Mouse (Mus musculus) limb, embryonic 15.5 days (tissue): ENCODE measurements around the gene Sap30l. TPM values are rescaled to one million over a fixed set of nuclear protein-coding genes. Genes with fewer than 3 reads are reported as not detected.

Experiments
- ATAC-seq: fragments of 200-750 bp; cut with Nextera tagmentation; 2 replicates; pipeline ENCODE4 v1.8.0; 2017; ENCODE audit warnings: low read depth, moderate TSS enrichment; ENCODE audit not compliant: insufficient number of reproducible peaks, low FRiP score, low TSS enrichment
- H3K27ac ChIP-seq: fragments of 300-500 bp; sonication (generic); 2 replicates; pipeline ENCODE4 v1.5.1; 2015; ENCODE audit warnings: moderate library complexity, mild to moderate bottlenecking, inconsistent platforms
- H3K27me3 ChIP-seq: fragments of 300-500 bp; sonication (generic); 2 replicates; pipeline ENCODE4 v1.6.1; 2015; ENCODE audit warnings: inconsistent platforms
- H3K36me3 ChIP-seq: fragments of 300-500 bp; sonication (generic); 2 replicates; pipeline ENCODE4 v1.6.1; 2015; ENCODE audit warnings: inconsistent platforms
- H3K4me1 ChIP-seq: fragments of 300-500 bp; sonication (generic); 2 replicates; pipeline ENCODE4 v1.6.1; 2015; ENCODE audit warnings: inconsistent platforms
- H3K4me2 ChIP-seq: fragments of 300-500 bp; sonication (generic); 2 replicates; pipeline ENCODE4 v1.6.1; 2015; ENCODE audit warnings: mild to moderate bottlenecking, inconsistent platforms
- H3K4me3 ChIP-seq: fragments of 300-500 bp; sonication (generic); 2 replicates; pipeline ENCODE4 v1.5.1; 2015; ENCODE audit warnings: mild to moderate bottlenecking, inconsistent platforms
- H3K9ac ChIP-seq: fragments of 300-500 bp; sonication (generic); 2 replicates; pipeline ENCODE4 v1.6.1; 2015; ENCODE audit warnings: inconsistent platforms
- H3K9me3 ChIP-seq: fragments of 300-500 bp; sonication (generic); 2 replicates; pipeline ENCODE4 v1.6.1; 2016; ENCODE audit warnings: inconsistent platforms
- WGBS: fragments of 180-500 bp; shearing (Covaris S2); methylation state at CpG from one replicate; pipeline ENCODE4 v1.1.7; 2015; 5-methylcytosine and 5-hydroxymethylcytosine counted together
- polyA plus RNA-seq: library from polyadenylated mRNA; unstranded; fragments of >200 nt; fragmentation: Nextera tagmentation; extraction: Ambion mirVana; gene quantifications from 2 replicates; pipeline ENCODE4 v1.2.1, GENCODE M21; 2015

Gene Sap30l
- polyA plus RNA-seq, 1 experiment from 2014 or later = 13.1 TPM

- Histone ChIP-seq H3K36me3 (no peaks in the 10 kb centered on the region), H3K4me1 (peaks cover 5% of the 10 kb centered on the region; the same call in 1 of the 2 replicates), H3K9ac (no peak overlapping the region), H3K4me3 (no peak overlapping the region), H3K27me3 (peaks cover 9% of the 10 kb centered on the region; the same call in 1 of the 2 replicates), H3K9me3 (no peaks in the 10 kb centered on the region), H3K27ac (no peak overlapping the region), H3K4me2 (no peak overlapping the region)
- no peak for ATAC-seq
- WGBS = 38% methylated on average over 3 of the region's 3 CpGs
These were observed 49.5 kb downstream of the Sap30l start for GRCm38 (mm10) chr11:57850931-57851330.

DNA sequence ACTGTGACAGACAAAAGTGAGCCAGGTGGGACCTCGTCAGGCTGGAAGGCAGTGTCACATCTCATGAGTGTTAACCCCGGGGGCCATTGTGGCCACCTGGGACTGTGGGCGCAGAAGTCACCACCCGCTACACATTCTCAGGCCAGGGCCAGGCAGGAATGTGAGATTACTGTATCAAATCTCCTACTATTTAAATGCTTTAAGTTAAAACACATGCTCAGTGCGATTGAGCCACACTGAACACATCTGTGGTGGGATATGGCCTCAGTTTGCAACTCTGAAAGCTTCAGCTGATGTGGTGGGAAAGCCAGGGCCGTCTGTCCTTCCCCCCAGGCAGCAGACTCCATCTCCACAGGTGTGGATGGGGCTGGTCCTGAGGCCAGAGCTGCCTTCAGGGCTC is 52.1 kb downstream of the Sap30l start:
- H3K27ac ChIP-seq = no peak overlapping the region
- H3K27me3 ChIP-seq = peaks cover 4% of the 10 kb centered on the region; the same call in 1 of the 2 replicates
- H3K9me3 ChIP-seq = no peaks in the 10 kb centered on the region
- 36% methylated on average over 6 of the region's 6 CpGs for WGBS
- no peak for ATAC-seq
- no peaks in the 10 kb centered on the region for H3K36me3 ChIP-seq
- no peak overlapping the region for H3K4me2 ChIP-seq
- H3K9ac ChIP-seq = no peak overlapping the region
- H3K4me3 ChIP-seq = no peak overlapping the region
- peaks cover 5% of the 10 kb centered on the region; the same call in 1 of the 2 replicates for H3K4me1 ChIP-seq

GRCm38 (mm10) chr11:57857709-57858108 is 56.3 kb downstream of the Sap30l start:
- WGBS = 55% methylated on average over 4 of the region's 4 CpGs
- no peak overlapping the region for H3K4me2 ChIP-seq
- ATAC-seq = no peak
- no peak overlapping the region for H3K4me3 ChIP-seq
- peaks cover 5% of the 10 kb centered on the region; the same call in 1 of the 2 replicates for H3K4me1 ChIP-seq
- no peak overlapping the region for H3K27ac ChIP-seq
- no peaks in the 10 kb centered on the region for H3K9me3 ChIP-seq
- H3K9ac ChIP-seq = no peak overlapping the region
- no peaks in the 10 kb centered on the region for H3K27me3 ChIP-seq
- no peaks in the 10 kb centered on the region for H3K36me3 ChIP-seq

Other genes starting within 250 kb of the Sap30l start
- 30.5 and 36.5 TPM in 2 replicates for gene Galnt10, start 156.2 kb upstream of the Sap30l start, polyA plus RNA-seq
- gene Hand1, start 31.2 kb downstream of the Sap30l start, polyA plus RNA-seq = 1.1 and 1.7 TPM in 2 replicates
- gene Larp1, start 207.4 kb downstream of the Sap30l start, polyA plus RNA-seq = 16.6 and 18.6 TPM in 2 replicates